Mouse (Mus musculus) E14TG2a.4 (cell line): ENCODE measurements around the gene Mfsd6.

ENCODE experiments used
- H3K27me3 ChIP-seq: 2 replicates; pipeline ENCODE4 v1.6.1; 2014; ENCODE audit warnings: low read length, control low read depth; ENCODE audit not compliant: insufficient read depth
- H3K36me3 ChIP-seq: 2 replicates; pipeline ENCODE4 v1.6.1; 2014; ENCODE audit warnings: low read length, control low read depth; ENCODE audit not compliant: insufficient read depth
- H3K4me1 ChIP-seq: replicated peaks from 2 replicates; pipeline ENCODE4 v1.6.1; 2014; ENCODE audit warnings: low read depth, low read length, control low read depth
- H3K4me3 ChIP-seq: replicated peaks from 2 replicates; pipeline ENCODE4 v1.5.1; 2014; ENCODE audit warnings: mild to moderate bottlenecking, low read length
- H3K9me3 ChIP-seq: 2 replicates; pipeline ENCODE4 v1.6.1; 2014; ENCODE audit warnings: low read length, control low read depth
- CTCF ChIP-seq: conservative IDR thresholded peaks from 2 replicates; pipeline ENCODE4 v1.5.1; 2014; ENCODE audit warnings: low read length
- NANOG ChIP-seq: IDR thresholded peaks from 2 replicates; pipeline ENCODE4 v1.6.1; 2014; ENCODE audit warnings: borderline replicate concordance, low read length, mixed read lengths
- POU5F1 ChIP-seq: IDR thresholded peaks from 2 replicates; pipeline ENCODE4 v1.6.1; 2014; ENCODE audit warnings: low read length, borderline replicate concordance

Gene Mfsd6

DNA sequence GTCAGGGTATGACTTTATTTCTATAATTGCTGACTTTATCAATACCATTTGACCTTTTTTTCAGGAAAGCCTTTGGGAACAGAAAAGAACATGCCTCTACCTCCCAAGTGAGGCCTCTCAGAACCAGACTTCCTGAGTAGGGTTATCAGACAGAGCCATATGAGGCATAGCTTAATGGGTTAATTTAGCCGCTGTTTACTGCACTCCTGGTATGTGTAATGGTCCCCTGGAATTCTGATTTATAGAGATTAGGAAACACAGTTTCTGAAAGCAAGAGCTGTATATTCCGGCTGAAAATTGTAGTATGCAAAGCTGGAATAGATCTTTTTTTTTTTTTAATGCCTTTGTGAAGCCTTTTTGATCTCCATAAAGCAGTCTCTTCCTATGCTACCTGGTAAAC is 67.0 kb downstream of the Mfsd6 start:
- no peaks in the 10 kb centered on the region for H3K36me3 ChIP-seq
- no peak for TF ChIP-seq NANOG
- TF ChIP-seq POU5F1: no peak
- no peak for TF ChIP-seq CTCF
- H3K4me3 ChIP-seq: no peak overlapping the region
- H3K9me3 ChIP-seq: no peaks in the 10 kb centered on the region
- no peaks in the 10 kb centered on the region for H3K27me3 ChIP-seq
- peaks cover 11% of the 10 kb centered on the region for H3K4me1 ChIP-seq

DNA sequence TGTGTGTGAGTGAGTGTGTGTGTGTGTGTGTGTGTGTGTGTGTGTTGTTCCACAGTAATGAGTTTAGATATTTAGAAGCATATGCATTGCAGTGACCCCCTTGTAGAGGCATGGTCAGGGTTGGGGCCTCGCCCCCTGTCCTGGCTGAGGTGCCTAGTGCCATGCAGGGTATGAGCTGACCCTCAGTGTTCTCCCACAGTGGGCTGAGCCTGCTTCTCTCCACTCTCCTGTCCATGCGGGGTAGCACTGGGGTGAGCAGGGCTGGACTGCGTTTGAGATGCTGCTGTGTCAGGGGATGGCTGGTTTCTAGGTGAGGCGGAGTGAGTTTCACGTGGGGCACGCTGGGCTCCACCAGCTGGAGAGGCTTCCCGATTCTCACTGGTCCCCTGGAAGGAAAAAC is 69.1 kb downstream of the Mfsd6 start:
- Histone ChIP-seq H3K4me3 (no peak overlapping the region), H3K27me3 (no peaks in the 10 kb centered on the region), H3K9me3 (no peaks in the 10 kb centered on the region), H3K36me3 (no peaks in the 10 kb centered on the region), H3K4me1 (peaks cover 11% of the 10 kb centered on the region)
- TF ChIP-seq NANOG (no peak), POU5F1 (no peak), CTCF (no peak)

DNA sequence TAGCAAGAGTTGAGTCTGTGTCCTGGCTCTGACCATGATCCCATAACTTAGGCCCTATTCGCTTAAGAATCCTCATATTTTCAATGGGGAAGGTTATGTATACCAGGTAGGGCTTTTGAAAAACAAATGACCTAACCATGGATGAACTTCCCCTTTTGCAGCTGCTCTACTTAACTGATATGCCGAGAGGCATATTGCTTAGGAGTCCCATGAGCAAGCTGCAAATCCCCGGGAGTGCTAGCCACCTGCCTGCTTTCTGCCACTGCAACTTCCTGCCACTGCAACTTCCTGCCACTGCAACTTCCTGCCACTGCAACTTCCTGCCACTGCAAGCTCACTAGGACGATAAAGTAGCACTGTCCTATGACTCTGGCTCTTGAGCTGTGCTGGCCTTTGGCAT is 72.1 kb downstream of the Mfsd6 start:
- no peak overlapping the region for H3K4me3 ChIP-seq
- peaks cover 23% of the 10 kb centered on the region for H3K36me3 ChIP-seq
- no peaks in the 10 kb centered on the region for H3K9me3 ChIP-seq
- TF ChIP-seq NANOG (no peak), CTCF (no peak), POU5F1 (no peak)
- peaks cover 11% of the 10 kb centered on the region for H3K4me1 ChIP-seq
- H3K27me3 ChIP-seq: no peaks in the 10 kb centered on the region

DNA sequence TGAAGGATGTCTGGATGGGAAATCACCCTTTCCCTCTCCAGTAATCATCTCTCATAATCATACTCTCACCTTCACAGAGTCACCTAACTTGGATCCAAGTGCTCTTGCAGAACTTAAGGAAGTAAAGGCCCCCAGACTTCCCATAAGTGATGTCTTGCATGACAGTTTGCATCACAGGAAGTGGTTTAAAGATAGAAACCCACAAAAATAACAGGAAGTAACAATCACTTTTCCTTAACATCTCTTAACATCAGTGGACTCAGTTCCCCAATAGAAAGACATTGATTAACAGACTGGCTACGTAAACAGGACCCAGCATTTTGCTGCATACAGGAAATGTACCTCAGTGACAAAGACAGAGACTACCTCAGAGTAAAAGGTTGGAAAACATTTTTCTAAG is 73.9 kb downstream of the Mfsd6 start:
- no peak for TF ChIP-seq CTCF
- no peak for TF ChIP-seq POU5F1
- no peak for TF ChIP-seq NANOG
- Histone ChIP-seq H3K27me3 (no peaks in the 10 kb centered on the region), H3K36me3 (peaks cover 41% of the 10 kb centered on the region), H3K4me3 (no peak overlapping the region), H3K4me1 (peaks cover 11% of the 10 kb centered on the region), H3K9me3 (no peaks in the 10 kb centered on the region)

DNA sequence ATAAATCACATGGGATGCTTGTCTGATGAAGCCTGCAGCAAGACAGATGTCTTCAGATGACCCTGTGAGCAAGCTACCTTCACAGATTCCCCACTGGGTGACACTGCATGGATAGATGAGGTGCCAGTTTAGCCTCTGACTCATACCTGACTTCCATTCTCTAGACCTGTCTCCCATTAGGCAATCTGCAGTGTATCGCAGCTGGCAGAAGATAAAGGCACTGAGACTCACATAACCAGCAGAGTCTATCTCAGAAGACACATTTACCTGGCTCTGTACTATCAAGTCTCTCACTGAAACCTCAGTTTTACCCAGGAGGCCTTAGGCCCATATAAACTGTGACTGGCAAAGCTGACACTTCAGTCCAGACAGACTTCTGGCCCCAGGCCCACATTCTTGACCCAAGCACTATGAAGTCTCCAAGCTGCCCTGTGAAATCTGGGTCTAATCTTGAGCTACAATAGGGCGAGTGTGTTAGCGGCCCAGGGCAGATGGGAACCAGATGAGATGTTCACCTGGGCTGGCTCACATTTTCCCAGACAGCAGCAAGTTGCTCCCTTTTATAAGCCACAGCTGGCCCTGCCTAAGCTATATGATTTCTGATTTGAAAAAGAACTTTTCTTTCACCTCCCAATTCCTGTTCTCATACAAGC is 74.5 kb downstream of the Mfsd6 start:
- Histone ChIP-seq H3K4me3 (no peak overlapping the region), H3K9me3 (no peaks in the 10 kb centered on the region), H3K4me1 (peaks cover 11% of the 10 kb centered on the region), H3K27me3 (no peaks in the 10 kb centered on the region), H3K36me3 (peaks cover 42% of the 10 kb centered on the region)
- TF ChIP-seq CTCF: no peak
- TF ChIP-seq POU5F1: no peak

DNA sequence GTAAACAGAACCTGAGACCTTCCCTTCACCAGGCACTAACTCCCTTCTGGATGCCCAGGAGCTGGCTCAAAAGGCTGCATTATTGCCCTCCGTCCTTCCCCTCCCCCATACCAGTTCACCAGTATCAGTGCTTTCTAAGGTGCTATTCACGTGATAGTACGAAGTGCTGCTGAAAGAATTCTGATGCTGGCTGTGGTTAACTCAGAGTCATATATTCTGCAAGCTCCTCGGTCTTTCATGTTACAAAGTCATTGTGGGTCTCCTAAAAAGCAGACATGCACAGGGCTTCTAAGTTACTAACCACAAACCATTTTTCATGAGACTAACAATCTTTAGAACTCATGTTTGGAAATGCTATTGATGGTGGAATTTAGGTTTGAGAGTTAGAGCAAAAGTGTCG is 77.2 kb downstream of the Mfsd6 start:
- H3K27me3 ChIP-seq: no peaks in the 10 kb centered on the region
- H3K9me3 ChIP-seq: no peaks in the 10 kb centered on the region
- no peak overlapping the region for H3K4me3 ChIP-seq
- H3K4me1 ChIP-seq: no peaks in the 10 kb centered on the region
- peaks cover 59% of the 10 kb centered on the region for H3K36me3 ChIP-seq
- TF ChIP-seq NANOG: no peak
- no peak for TF ChIP-seq CTCF
- TF ChIP-seq POU5F1: no peak

DNA sequence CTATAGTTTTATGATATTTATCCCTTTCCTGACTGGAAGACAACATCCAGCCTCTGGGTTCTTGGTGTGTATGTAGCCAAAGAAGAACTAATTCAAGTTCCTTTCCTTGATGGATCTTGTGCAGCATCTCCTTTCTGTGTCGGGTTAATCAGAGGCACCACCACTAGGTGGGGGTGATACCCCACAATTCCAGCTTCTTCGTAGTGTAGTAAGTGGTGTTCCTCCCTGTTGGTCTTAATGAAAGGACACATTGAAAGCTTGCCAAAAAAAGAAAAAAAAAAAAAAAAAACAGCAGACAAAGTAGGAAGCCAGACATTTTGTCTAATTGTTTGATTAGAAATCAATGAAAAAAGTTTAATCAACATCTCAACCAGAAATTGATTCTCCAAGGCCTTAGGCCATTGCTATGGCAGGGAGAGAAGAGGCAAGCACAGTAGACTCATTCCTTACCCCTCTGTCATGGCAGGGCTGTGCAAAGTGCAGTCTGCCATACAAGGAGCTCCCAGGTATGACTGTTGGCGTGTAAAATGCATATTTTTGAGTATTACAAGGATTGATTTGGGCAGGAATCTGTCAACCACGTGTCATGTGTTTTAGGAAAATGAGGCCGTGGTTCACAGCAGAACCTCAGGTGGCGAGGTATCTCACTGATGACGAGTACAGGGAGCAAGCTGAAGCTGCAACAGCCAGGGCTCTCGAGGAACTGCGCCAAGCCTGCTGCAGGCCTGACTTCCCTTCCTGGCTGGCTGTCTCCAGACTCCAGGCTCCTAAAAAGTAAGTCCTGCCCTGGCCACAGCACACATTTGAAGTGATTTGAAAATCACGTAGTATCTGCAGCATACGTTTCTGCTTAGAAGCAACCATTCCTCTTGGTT is 78.9 kb downstream of the Mfsd6 start:
- Histone ChIP-seq H3K4me1 (no peaks in the 10 kb centered on the region), H3K27me3 (no peaks in the 10 kb centered on the region), H3K9me3 (no peaks in the 10 kb centered on the region), H3K4me3 (no peak overlapping the region), H3K36me3 (peaks cover 61% of the 10 kb centered on the region)
- TF ChIP-seq CTCF (peak; percentile 24; the same call in 1 of the 2 replicates), POU5F1 (no peak)

DNA sequence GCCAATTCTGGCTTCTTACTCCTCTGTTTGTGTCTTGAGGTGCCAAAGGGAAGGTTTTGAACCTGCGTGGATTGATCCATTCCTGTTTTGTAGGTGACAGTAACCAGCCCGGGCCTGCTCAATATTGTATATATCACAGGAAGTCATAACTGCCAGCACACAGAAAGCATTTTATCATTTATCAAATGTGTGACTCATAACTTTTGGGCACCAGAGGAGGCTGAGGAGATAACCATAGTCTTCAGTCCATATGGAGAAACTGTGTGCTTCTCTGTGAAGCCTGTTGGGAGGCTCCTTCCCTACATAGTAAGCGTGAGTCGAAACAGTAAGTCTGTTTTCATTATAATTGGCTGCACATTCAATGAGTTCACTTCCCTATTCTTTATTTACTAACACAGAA is 86.5 kb downstream of the Mfsd6 start:
- peaks cover 65% of the 10 kb centered on the region for H3K36me3 ChIP-seq
- peaks cover 13% of the 10 kb centered on the region for H3K4me1 ChIP-seq
- no peak overlapping the region for H3K4me3 ChIP-seq
- H3K27me3 ChIP-seq: no peaks in the 10 kb centered on the region
- H3K9me3 ChIP-seq: no peaks in the 10 kb centered on the region
- TF ChIP-seq CTCF (no peak), NANOG (no peak), POU5F1 (no peak)
